Mouse (Mus musculus) heart, adult 2 months (tissue): ENCODE measurements around the gene Stx18.

Experiments used
- CTCF ChIP-seq: fragments of 200-600 bp; IDR thresholded peaks from 2 replicates; pipeline ENCODE4 v1.8.1; 2022; ENCODE audit warnings: antibody characterized with exemption, mild to moderate bottlenecking, moderate library complexity
- EP300 ChIP-seq: fragments of 200-500 bp; IDR thresholded peaks from 2 replicates; pipeline ENCODE4 v1.6.1; 2011; ENCODE audit warnings: low read depth, low read length, control low read depth; ENCODE audit not compliant: insufficient read depth

GRCm38 (mm10) chr5:38174256-38174912 is 135.8 kb downstream of the Stx18 start:
- TF ChIP-seq EP300 = no peak
- no peak for TF ChIP-seq CTCF
